Mouse (Mus musculus) layer of hippocampus, adult 9-10 months (tissue): Measurements from ENCODE around the gene Slc44a3.
A peak's percentile ranks its signal among the peaks of the same experiment; 100 is the strongest.

Source experiments
- DNase-seq: peaks from one replicate; pipeline ENCODE4 v3.0.0; 2022; ENCODE audit warnings: low spot score

Slc44a3 gene

GRCm38 (mm10) chr3:121500734-121501133 is 31.5 kb downstream of the Slc44a3 start:
- no peak for DNase-seq

DNA sequence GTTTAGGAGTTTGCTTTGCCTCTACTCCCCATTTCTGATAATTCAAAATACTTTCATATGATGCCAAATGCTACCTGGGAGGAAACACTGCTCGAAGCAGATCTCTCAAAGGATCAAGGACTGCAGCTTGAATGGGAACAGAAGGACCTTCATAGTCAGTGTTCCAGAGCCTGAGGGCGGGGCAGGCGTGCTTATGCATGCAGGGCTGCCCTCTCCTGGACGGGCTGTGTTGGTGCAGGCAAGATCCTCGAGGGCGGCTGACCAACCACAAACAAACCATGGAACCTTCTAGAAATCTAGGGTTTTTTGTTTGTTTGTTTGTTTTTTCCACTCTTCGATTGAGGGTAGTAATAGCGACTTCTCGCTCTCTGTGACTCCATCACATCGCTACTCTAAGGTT is 32.0 kb downstream of the Slc44a3 start:
- peak; percentile 55 for DNase-seq

DNA sequence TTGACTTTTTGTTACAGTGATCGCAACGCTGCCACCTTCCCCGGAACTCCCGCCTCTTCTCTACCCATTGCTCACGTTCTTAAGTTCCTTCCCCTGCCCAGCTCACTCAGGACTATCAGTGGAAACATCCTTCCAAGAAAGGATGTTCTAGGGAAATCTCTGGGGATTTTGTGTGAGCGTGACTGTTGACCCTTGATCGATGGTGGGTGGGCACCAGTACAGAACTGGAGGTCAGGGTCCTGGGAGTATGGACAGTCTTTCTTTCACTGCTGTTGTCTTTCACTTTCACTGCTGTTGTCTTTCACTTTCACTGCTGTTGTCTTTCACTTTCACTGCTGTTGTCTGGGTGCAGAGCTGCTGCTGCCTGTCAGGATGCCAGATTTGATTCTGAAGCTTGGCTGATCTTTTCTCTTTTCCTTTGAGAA is 38.2 kb downstream of the Slc44a3 start:
- DNase-seq, result no peak

GRCm38 (mm10) chr3:121492026-121492425 is 40.2 kb downstream of the Slc44a3 start:
- no peak for DNase-seq

- DNase-seq, result no peak
Observed at GRCm38 (mm10) chr3:121490941-121491340, 41.3 kb downstream of the Slc44a3 start.

DNA sequence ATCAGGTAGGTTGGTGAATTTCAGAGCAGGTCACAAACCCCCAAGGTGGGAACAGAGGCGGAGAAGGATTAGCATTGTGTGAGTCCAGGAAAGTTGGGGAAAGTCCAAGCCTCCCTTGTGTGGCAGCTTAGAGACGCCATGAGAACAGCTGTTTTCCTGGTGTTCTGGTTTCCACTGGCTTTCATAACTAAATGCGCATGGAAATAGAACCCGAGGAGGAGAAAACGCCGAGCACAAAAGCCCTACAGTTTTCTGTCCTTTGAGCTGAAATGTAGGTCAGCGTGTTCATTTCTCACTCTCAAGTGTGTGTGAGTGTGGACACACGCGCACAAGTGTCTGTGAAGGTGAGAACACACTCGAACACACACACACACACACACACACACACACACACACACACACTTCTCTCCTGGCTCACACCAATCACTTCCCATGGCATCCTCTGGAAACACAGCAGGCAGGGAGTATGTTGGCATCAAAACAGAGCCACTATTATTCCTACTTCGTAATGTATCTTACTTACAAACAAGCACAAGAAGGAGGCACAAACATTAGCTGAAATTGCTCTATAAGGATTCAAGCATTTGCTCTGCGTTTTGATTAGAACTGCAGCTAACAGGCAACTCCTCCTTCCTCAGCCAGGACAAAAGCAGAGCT is 42.6 kb downstream of the Slc44a3 start:
- no peak for DNase-seq

GRCm38 (mm10) chr3:121485201-121485600 is 47.0 kb downstream of the Slc44a3 start:
- DNase-seq, result no peak

GRCm38 (mm10) chr3:121483266-121484161 is 48.7 kb downstream of the Slc44a3 start:
- DNase-seq, result no peak

DNA sequence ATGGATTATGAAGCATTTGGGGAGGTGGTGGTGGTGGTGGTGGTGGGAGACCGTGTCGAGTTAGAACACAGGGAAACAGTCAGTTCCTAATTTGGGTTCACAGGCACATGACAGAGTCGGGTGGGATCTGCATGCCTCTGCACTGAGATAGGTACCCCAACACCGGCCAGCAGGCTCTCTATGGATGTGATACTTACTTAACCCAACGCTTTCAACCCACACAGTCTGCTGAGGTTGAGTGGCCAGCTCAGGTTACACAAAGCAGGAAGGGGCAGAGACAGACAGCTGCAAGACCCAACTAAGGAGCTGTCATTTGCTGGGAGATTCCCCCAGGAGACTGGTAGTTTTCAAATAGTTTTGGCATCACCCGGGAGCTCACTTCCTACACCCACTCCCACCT is 50.6 kb downstream of the Slc44a3 start:
- DNase-seq, result no peak

DNA sequence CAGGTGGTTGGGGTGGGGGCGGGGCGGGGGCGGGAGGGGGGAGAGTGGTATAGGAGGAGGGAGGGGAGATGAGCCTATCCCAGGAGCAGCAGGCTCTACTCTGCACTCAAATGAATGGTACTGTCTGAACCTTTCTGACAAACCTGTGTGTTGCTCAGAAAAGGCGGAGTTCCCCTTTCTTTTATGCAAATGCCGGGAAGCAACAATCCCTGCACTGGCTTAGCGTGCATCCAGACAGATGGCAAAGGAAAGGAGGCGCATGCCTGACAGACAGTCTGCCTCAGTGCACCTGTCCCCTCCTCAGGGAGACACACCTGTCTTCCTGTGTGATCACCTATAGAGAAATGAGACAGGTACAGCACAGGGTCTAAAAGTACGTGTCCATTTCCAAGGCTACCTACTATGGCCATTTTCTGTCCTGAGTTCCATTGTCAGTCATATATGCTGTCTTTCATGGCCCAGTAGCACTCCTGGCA is 51.2 kb downstream of the Slc44a3 start:
- no peak for DNase-seq

DNA sequence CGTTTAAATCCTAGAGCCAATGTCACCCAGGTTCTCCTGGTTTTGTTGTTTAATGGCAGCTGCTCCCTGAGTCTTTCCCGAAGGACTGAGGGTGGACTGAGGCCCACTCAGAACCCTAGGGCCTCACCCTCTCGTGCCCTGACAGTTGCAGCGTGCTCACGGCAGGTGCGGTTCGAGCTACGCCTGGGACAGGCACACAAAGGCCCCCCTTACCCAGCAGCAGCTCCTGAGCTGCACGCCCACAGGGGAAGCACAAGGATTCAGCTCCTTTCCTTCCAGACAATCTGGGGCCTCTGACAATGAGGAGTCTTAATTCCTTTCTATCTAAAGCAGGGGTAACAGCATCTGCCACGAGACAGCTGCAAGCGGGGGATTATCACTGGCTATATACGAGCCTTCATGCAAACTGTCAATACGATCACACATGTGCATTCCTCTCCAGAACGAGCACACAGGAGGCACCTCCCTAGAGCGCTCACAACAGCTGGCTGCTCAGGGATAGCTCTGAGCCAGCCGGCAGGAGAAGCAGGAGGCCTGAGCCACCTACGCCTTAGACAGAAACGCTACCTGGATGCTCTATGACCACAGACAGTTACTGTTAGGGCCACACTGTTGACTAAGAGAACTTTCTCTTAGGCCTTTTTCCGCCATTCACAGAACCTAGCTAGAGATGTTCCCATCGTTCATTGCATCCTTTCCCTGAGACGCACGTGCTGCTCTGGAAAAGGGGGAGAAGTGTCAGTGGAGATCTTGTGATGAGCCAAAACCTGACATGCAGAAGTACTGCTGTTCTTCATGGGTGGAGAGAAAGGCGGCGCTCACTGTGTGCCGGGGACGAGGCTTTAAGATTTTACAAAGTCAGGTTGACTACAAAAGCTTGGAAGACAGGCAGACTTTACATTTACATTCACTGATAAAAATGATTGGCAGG is 51.9 kb downstream of the Slc44a3 start:
- DNase-seq, result no peak

GRCm38 (mm10) chr3:121474738-121475137 is 57.5 kb downstream of the Slc44a3 start:
- no peak for DNase-seq

- DNase-seq, result no peak
Observed at GRCm38 (mm10) chr3:121471703-121472102, 60.5 kb downstream of the Slc44a3 start.

DNA sequence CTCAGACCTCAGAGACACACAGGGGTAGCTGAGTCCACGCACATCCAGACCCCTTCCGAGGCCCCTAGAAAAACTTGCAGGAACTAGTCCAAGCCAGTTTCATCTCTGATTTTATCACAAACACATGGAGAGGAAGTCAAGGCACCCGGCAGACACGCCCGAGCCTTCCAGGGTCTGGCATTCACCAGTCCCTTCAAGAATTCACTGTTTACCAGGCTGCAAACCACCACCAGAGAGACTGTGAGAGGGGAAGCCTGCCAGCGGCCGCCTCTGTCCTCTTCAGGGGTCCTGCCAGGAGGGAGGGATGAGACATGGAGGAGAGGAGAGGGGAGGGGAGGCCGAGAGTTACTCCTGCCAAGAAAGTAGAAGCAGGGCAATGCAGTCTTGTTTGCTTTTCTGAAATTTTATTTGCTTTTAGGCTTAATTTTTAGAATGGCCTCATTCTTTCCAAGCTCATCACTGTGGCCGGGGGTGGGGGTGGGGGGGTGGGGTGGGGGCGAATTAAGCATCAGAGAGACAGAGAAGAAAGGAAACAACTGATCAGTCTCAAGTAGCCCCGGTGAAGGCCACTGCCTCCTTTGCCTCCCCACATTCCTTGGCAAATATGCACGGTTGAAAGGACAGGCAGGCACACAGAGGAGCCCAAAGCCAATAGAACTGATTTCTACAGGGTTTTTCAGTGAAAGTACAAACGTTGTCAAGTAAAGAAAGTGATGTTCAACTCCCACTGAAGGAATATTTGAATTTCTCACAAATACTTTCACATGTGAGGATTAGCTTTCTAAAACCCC is 62.8 kb downstream of the Slc44a3 start:
- DNase-seq, result no peak

GRCm38 (mm10) chr3:121468136-121468535 is 64.1 kb downstream of the Slc44a3 start:
- no peak for DNase-seq

DNA sequence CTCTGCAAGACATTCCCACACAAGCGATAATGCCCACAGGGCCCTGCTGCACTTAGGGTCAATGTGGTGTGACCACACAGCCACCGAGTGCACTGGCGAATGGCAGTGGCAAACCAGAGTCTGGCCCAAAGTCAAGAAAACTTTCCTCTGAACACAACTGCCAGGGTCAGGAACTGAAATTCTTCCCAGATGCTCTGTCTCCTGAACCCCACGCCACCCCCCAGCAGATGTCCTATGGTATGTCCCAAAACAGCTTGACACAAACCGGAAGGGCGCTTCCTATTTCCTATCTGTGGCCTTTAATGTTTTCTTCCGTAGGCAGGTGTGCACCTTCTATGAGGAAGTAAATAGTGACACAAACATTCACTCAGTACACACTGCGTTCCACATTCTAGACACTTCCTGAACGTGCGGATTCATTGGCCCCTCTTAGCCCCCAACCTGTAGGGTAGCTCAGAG is 65.1 kb downstream of the Slc44a3 start:
- DNase-seq, result no peak

DNA sequence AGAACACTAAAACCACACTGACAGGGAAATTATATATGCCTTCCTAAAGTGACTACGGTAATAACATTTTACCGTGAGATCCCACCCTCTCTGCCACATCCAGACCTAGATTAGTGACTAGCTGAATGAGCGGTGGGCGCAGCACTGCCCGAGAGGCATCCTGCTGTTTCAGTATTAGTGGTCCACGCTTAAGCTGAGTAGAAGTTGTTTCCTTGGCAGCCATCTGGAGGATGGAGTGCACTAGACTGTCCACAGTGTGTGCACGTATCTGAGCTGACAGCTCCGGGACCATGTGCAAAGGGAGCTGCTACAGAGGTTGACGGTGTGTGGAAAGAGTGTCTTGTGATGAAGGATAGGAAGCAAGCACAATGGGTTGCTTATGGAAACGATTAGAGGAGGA is 66.4 kb downstream of the Slc44a3 start:
- DNase-seq, result no peak

DNA sequence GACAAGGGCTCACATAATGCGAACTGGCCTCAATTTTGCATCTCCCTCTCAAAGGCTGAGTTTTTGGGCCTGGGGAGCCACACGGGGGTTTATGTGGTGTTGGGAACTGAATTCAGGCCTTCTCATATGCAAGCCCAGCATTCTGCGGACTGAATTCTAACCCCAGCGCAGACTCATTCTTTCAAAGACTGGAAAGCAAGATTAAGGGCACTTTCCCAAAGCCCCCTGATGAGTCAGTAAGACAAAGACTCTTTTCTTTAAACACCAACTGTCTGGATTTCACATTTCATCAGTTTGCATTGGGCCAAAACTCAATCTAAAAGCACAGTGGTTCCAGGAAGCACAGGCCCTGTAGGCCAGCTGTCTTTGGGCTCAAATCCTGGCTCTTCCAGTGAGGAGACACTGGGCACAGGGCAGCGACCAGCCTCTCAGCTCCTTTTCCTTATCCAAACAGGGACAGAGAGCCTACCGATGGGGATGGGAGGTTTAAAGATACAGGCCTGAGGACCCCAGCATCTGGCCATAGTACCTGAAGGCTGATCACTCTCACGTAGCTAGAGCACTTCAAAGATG is 67.4 kb downstream of the Slc44a3 start:
- DNase-seq, result no peak

- DNase-seq, result no peak
Observed at GRCm38 (mm10) chr3:121462782-121463181, 69.4 kb downstream of the Slc44a3 start.

DNA sequence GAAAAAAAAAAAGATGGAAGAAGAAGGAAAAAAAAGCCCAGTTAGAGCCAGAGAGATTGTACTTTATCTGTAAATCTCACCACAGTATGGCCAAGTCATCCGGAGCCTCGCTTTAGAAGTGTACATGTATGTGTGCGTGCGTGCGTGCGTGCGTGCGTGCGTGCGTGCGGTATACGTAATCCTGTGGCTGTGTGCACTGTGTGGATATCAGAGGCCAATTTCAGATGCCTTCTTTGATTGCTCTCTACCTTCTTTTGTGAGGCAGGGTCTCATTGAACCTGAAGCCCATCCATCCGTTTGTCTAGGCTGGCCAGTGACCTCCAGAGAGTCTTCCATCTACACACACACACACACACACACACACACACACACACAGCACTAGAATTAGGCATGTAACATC is 70.7 kb downstream of the Slc44a3 start:
- DNase-seq, result no peak
